8 mouse cellular contexts compared by ENCODE assay signal in the genomic region with DNA sequence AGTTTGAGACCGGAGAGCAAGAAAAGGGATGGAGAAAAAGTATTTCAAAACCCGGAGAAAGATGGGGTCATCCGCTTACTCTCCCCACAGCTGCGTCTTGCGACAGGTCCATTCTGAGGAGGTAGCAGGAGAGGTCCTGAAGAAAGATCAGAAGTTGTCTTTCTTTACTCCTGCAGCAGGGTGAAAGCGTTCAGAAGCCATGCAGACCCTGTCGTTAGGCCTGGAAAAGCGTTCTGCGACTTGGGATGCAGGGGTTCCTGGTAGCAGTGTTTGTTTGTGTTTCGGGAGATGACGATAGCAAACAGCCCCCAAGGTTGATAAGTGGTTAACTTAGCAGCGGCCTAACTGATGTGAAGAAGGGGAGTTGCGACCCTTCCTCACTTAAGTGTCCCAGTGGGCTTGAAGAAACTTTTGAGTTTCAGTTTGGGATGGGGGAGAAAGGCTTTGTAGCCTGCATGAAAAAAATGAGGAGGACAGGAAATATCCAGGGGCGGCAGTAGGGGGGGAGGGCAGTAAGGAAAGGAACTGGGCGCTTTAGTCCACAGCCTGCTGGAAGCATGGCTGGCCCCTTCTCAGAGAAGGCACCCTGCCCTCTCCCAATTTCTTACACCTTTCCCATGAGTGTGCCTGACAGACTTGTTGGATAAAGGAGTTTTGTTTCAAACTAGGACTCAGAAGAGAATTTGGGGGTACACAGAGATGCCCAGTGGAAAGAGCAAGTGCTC. TPM values are rescaled to one million over a fixed set of nuclear protein-coding genes. Genes with fewer than 3 reads are reported as not detected.
A peak's percentile ranks its signal among the peaks of the same experiment; 100 is the strongest.
DNase-seq lines count a peak whose midpoint lies in the region; ATAC-seq and TF ChIP-seq lines count a peak whose summit lies in the region.

No protein-coding gene starts in this region.

- peak overlapping the region; percentile 94 for H3K27ac ChIP-seq in lung, embryonic 14.5 days (ENCODE audit: low read depth)
- H3K27ac ChIP-seq in forebrain, embryonic 13.5 days: 0 out of 2 replicates have a peak overlapping the region, but pooled peaks have one; percentile 1
- H3K27ac ChIP-seq in limb, embryonic 15.5 days: no peak overlapping the region
- H3K27ac ChIP-seq in stomach, embryonic 14.5 days (ENCODE audit: low read length): peak overlapping the region; percentile 13; the same call in 1 of the 2 replicates

- H3K4me1 ChIP-seq in lung, embryonic 14.5 days (ENCODE audit: insufficient read depth): peaks cover 10% of the 10 kb centered on the region
- H3K4me1 ChIP-seq in forebrain, embryonic 13.5 days: peaks cover 71% of the 10 kb centered on the region
- H3K4me1 ChIP-seq in limb, embryonic 15.5 days: peaks cover 9% of the 10 kb centered on the region
- peaks cover 18% of the 10 kb centered on the region for H3K4me1 ChIP-seq in stomach, embryonic 14.5 days (ENCODE audit: control insufficient read depth, insufficient read depth, low read length)

- peak; percentile 47 for DNase-seq in lung, embryonic 14.5 days
- DNase-seq in lung, postnatal 4 days: no peak
- no peak for DNase-seq in adrenal gland, postnatal 4 days (ENCODE audit: low spot score in 2 of 2)
- no peak for DNase-seq in adrenal gland, postnatal 14 days
- no peak for DNase-seq in adrenal gland, adult 2 months

- H3K4me2 ChIP-seq in lung, embryonic 14.5 days: peak overlapping the region; percentile 85
- peak overlapping the region; percentile 75 for H3K4me2 ChIP-seq in forebrain, embryonic 13.5 days
- H3K4me2 ChIP-seq in limb, embryonic 15.5 days: peak overlapping the region; percentile 65
- H3K4me2 ChIP-seq in stomach, embryonic 14.5 days (replicated peaks; ENCODE audit: low read depth, low read length): peak overlapping the region; percentile 74

- H3K9me3 ChIP-seq in lung, embryonic 14.5 days (ENCODE audit: low read depth, low read length): no peaks in the 10 kb centered on the region
- no peaks in the 10 kb centered on the region for H3K9me3 ChIP-seq in forebrain, embryonic 13.5 days (replicated peaks)
- H3K9me3 ChIP-seq in limb, embryonic 15.5 days: no peaks in the 10 kb centered on the region
- H3K9me3 ChIP-seq in stomach, embryonic 14.5 days (ENCODE audit: control insufficient read depth, low read depth, low read length): no peaks in the 10 kb centered on the region

- TF ChIP-seq CTCF in lung, embryonic 14.5 days (IDR thresholded peaks at IDR 0.05; ENCODE audit: low read depth): no peak

- no peaks in the 10 kb centered on the region for H3K27me3 ChIP-seq in lung, embryonic 14.5 days (ENCODE audit: insufficient read depth, low read length)
- H3K27me3 ChIP-seq in forebrain, embryonic 13.5 days: no peaks in the 10 kb centered on the region
- H3K27me3 ChIP-seq in limb, embryonic 15.5 days: 0 out of 2 replicates have a peak, but pooled peaks cover 7% of the 10 kb centered on the region
- no peaks in the 10 kb centered on the region for H3K27me3 ChIP-seq in stomach, embryonic 14.5 days (ENCODE audit: control insufficient read depth, insufficient read depth, low read length)

- peak overlapping the region; percentile 98 for H3K9ac ChIP-seq in lung, embryonic 14.5 days
- peak overlapping the region; percentile 99 for H3K9ac ChIP-seq in forebrain, embryonic 13.5 days
- no peak overlapping the region for H3K9ac ChIP-seq in limb, embryonic 15.5 days
- H3K9ac ChIP-seq in stomach, embryonic 14.5 days (replicated peaks; ENCODE audit: low read depth, low read length): peak overlapping the region; percentile 97

- peak overlapping the region; percentile 76 for H3K4me3 ChIP-seq in lung, embryonic 14.5 days (ENCODE audit: low read depth, low read length)
- H3K4me3 ChIP-seq in forebrain, embryonic 13.5 days: peak overlapping the region; percentile 88
- peak overlapping the region; percentile 75 for H3K4me3 ChIP-seq in limb, embryonic 15.5 days
- peak overlapping the region; percentile 83 for H3K4me3 ChIP-seq in stomach, embryonic 14.5 days (ENCODE audit: low read depth, low read length)

- WGBS in lung, embryonic 14.5 days: 5% methylated on average over 15 of the region's 15 CpGs
- 2% methylated on average over 15 of the region's 15 CpGs for WGBS in forebrain, embryonic 13.5 days
- WGBS in limb, embryonic 15.5 days: 10% methylated on average over 15 of the region's 15 CpGs
- WGBS in stomach, embryonic 14.5 days: 9% methylated on average over 15 of the region's 15 CpGs

- ATAC-seq in lung, embryonic 14.5 days (ENCODE audit: insufficient read depth): no peak
- no peak for ATAC-seq in forebrain, embryonic 13.5 days
- no peak for ATAC-seq in limb, embryonic 15.5 days (ENCODE audit: insufficient number of reproducible peaks, low FRiP score, low TSS enrichment, low read depth)
- ATAC-seq in stomach, embryonic 14.5 days (ENCODE audit: insufficient number of reproducible peaks, insufficient read depth, low FRiP score, low read depth): no peak

- no peaks in the 10 kb centered on the region for H3K36me3 ChIP-seq in lung, embryonic 14.5 days (ENCODE audit: insufficient read depth)
- H3K36me3 ChIP-seq in forebrain, embryonic 13.5 days (ENCODE audit: poor library complexity, severe bottlenecking): no peaks in the 10 kb centered on the region
- H3K36me3 ChIP-seq in limb, embryonic 15.5 days: no peaks in the 10 kb centered on the region
- H3K36me3 ChIP-seq in stomach, embryonic 14.5 days (ENCODE audit: control insufficient read depth, insufficient read depth, low read length): no peaks in the 10 kb centered on the region

RNA-seq across cellular contexts. Expression of a gene that starts 2.0 kb away (rescaled TPM):
- 34.1 and 34.9 TPM in 2 replicates for polyA plus RNA-seq in lung, embryonic 14.5 days (2014; fragmentation: Nextera tagmentation; extraction: Ambion mirVana)
- polyA plus RNA-seq in forebrain, embryonic 13.5 days (2015; fragmentation: Nextera tagmentation; extraction: Ambion mirVana): 50.2 and 52.2 TPM in 2 replicates
- polyA plus RNA-seq in limb, embryonic 15.5 days (2015; fragmentation: Nextera tagmentation; extraction: Ambion mirVana): 25.6 and 25.9 TPM in 2 replicates
- polyA plus RNA-seq in stomach, embryonic 14.5 days (2014; fragmentation: Nextera tagmentation; extraction: Ambion mirVana): 24.6 and 24.8 TPM in 2 replicates
- total RNA-seq in adrenal gland, postnatal 4 days (2021): 10 to 100 TPM; 28.0 to 28.7 TPM
- 18.7 and 22.9 TPM in 2 replicates for total RNA-seq in adrenal gland, postnatal 14 days (2021)
- 10 to 100 TPM; 14.4 to 22.8 TPM for total RNA-seq in adrenal gland, adult 2 months (2021)
- polyA plus RNA-seq in adrenal gland, adult 2 months (2012; rRNA removed): 1.8 and 2.5 TPM in 2 replicates

RNA-seq across cellular contexts. Expression of a gene that starts 43.3 kb away (rescaled TPM):
- polyA plus RNA-seq in lung, embryonic 14.5 days (2014; fragmentation: Nextera tagmentation; extraction: Ambion mirVana): 77.7 and 84.0 TPM in 2 replicates
- polyA plus RNA-seq in forebrain, embryonic 13.5 days (2015; fragmentation: Nextera tagmentation; extraction: Ambion mirVana): 76.9 and 117 TPM in 2 replicates
- polyA plus RNA-seq in limb, embryonic 15.5 days (2015; fragmentation: Nextera tagmentation; extraction: Ambion mirVana): 25.3 and 40.1 TPM in 2 replicates
- 35.8 and 46.2 TPM in 2 replicates for polyA plus RNA-seq in stomach, embryonic 14.5 days (2014; fragmentation: Nextera tagmentation; extraction: Ambion mirVana)
- total RNA-seq in adrenal gland, postnatal 4 days (2021): 10 to 100 TPM; 32.5 to 38.3 TPM
- total RNA-seq in adrenal gland, postnatal 14 days (2021): 23.0 and 31.5 TPM in 2 replicates
- total RNA-seq in adrenal gland, adult 2 months (2021): 10 to 100 TPM in 1 of 2 experiments, 1 to 10 TPM in 1; 9.8 to 16.2 TPM
- 2.4 and 10.8 TPM in 2 replicates for polyA plus RNA-seq in adrenal gland, adult 2 months (2012; rRNA removed)
